Mouse (Mus musculus) adrenal gland, adult 8-10 months (tissue): ENCODE results near the gene Xylt2. TPM values are rescaled to one million over a fixed set of nuclear protein-coding genes. Genes with fewer than 3 reads are reported as not detected.
A peak's percentile ranks its signal among the peaks of the same experiment; 100 is the strongest.
"Not testable (repeated sequence)": the region's sequence is repeated elsewhere in the genome, so short reads cannot be mapped to it uniquely, and the experiment has no call there.

Experiments
- DNase-seq: peaks from one replicate; pipeline ENCODE4 v3.0.0; 2022
- total RNA-seq, 4 experiments: library from RNA; stranded (reverse); gene quantifications; 2 replicates each; pipeline ENCODE4 v1.2.4; 2022

The Xylt2 gene
- total RNA-seq, 4 experiments from 2014 or later, result 13.4 to 24.5 (median 18.0) TPM

DNA sequence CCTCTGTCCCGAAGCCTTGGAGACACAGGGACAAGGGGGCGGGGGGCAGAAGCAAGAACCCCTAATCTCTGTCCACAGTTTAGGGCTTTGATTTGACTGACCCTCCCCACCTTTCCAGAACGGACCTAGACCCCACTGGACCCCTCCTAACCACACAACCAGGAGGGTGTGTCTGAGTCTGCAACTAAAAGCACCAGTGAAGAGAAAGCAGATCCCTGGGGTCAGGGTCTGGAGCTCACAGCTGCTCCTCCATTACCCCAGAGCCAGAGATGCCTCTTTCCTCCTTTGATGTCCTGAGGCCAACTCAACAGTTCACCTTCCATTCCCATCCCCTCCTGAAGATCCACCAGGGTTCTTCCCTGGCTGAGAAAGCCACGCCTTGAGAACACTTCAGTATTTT, 1.0 kb downstream of the Xylt2 start:
- DNase-seq, result no peak

- DNase-seq, result no peak
These were observed 1.9 kb downstream of the Xylt2 start for GRCm38 (mm10) chr11:94675446-94675845.

DNA sequence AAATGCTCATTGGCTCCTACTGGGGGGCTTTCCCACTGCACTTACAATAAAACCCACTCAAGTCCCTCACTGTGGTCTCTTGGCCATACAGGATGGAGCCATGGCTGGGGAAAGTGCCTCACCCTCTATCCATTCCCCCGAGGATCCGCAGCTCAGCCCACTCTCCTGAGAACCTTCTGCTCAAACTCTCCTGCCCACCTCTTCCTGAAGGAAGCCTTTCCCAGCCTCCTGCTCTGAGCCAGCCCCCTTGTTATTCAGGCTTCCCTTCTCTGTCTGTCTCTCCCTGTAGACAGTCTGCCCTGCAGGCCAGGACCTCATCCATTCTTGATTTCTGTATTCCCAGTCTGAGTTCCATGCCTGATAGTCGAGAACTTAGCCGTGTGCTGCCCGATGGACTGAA, 2.3 kb downstream of the Xylt2 start:
- no peak for DNase-seq

DNA sequence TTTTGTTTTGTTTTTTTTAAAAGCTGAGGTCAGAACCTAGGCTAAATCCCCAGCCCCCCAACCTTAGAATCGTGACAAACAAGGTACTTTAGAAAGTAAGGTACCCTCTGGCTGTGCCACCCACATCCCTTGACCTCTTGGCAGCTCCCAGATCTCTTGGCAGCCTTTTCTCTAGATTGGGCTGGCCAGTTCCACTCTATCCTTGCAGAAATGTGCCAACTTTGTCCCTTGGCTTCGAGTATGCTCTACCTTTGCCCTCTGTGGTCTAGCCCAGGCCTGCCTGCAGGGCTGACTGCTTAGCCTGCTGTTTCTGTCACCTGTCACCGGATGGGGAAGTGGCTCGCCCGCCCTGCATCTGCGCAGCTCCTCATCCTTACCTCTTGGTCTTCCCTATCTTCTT, 12.0 kb downstream of the Xylt2 start:
- DNase-seq, result no peak

DNA sequence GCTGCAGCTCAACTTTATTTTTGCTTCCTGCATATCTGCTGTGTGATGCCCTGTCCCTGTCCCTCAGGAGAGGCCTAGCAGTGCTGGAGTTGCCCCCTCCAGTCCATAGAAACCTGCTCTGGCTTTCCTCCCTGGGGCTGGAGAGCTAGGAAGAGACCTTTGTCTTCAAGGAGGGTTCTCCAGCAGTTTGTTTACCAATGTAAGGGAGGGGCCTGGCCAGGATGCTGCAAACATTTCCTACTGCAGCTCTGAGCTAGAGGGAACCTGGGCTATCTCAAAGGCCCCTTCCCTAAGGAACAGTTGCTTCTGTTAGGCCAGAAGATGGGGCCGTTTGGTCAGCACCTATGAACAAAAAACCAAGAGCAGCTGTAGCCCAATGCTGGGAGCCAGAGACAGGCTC, 16.0 kb downstream of the Xylt2 start:
- DNase-seq, result no peak

DNA sequence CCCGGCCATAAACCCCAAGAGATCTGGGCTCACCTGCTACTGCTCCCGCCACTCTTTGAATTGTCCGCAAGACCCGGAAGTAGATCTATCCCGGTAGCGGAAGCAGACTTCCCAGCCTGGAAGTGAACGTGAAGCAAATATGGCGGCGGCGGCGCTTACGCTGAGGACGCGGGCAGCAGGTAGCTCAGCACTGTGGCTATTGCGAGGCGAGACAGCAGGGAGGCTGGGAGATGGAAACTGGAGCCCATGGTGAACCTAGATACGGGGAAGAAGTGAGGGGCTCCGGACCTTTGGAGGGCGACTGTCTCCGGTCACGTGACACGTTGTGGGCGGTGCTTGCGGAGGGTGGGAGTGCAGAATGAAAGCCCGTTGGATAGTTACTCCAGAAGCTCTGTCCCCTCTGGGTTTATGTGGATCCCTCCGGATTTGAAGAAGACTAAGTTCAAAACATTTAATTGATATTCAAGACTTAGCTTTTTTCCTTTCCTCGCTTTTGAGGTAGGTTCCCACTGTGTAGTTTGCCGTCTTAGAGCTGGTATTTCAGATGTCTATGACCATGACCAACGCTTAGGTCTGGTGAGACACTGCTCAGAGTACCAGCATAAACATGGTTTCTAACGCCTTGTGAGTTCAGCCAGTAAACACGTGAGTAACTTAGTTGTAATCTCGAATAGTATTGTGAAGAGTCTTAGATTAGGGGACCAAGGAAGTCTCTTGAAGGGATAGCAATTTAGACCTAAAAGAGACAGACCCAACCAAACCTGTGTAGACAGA, 23.5 kb downstream of the Xylt2 start, which contains the start of the genes Mrpl27 and Eme1:
Gene Mrpl27 (plus strand): TSS at position 105 of the 774 bp plus-strand sequence.
Gene Eme1 (minus strand): TSS at position 302 of the 774 bp plus-strand sequence.
- peak; percentile 72 for DNase-seq

- no peak for DNase-seq
These were observed 24.3 kb downstream of the Xylt2 start for GRCm38 (mm10) chr11:94652973-94653372.

GRCm38 (mm10) chr11:94651241-94651640, 26.1 kb downstream of the Xylt2 start:
- not testable (repeated sequence) for DNase-seq

- no peak for DNase-seq
These were observed 30.9 kb downstream of the Xylt2 start for GRCm38 (mm10) chr11:94646457-94646856.

- DNase-seq, result no peak
These were observed 32.7 kb downstream of the Xylt2 start for GRCm38 (mm10) chr11:94644461-94645219.

GRCm38 (mm10) chr11:94634431-94634830, 42.9 kb downstream of the Xylt2 start:
- DNase-seq, result no peak

DNA sequence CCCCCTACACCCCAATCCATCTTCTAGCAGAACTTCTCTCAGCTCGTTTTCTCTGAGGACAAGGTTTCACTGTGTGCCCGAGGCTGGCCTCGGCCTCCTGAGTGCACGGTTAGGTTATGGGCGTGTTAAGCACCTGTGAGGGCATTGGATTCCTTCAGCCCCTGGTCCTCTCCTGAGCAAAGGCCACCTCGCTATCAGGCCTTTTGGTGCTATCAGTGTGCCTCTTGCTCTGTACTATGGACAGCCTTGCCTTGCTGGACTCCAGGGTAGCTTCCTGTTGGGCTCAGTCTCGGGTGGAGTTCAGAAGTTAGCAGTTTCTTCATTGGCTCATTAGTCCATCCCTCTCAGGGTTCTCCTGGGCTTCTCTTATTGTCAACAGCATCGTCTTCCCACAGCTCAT, 44.3 kb downstream of the Xylt2 start:
- no peak for DNase-seq

- DNase-seq, result no peak
These were observed 45.3 kb downstream of the Xylt2 start for GRCm38 (mm10) chr11:94631969-94632368.

GRCm38 (mm10) chr11:94630199-94631011, 46.9 kb downstream of the Xylt2 start:
- peak; percentile 52 for DNase-seq

DNA sequence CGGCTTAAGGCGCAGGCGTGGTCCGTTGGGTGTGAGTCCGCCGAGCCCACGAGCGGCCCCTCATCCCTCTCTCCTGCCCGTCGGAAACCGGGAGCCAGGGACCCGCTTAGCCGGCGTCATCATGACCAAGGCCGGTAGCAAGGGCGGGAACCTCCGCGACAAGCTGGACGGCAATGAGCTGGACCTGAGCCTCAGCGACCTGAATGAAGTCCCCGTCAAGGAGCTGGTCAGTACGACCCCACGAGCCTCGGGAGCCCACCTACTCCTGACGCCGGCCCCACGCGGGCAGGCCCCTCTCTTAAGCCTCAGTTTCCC, 47.5 kb downstream of the Xylt2 start:
- no peak for DNase-seq

GRCm38 (mm10) chr11:94629199-94629883, 48.0 kb downstream of the Xylt2 start, which contains the start of gene Lrrc59:
TSS of gene Lrrc59 (plus strand) at chr11:94629767.
- peak; percentile 91 for DNase-seq

DNA sequence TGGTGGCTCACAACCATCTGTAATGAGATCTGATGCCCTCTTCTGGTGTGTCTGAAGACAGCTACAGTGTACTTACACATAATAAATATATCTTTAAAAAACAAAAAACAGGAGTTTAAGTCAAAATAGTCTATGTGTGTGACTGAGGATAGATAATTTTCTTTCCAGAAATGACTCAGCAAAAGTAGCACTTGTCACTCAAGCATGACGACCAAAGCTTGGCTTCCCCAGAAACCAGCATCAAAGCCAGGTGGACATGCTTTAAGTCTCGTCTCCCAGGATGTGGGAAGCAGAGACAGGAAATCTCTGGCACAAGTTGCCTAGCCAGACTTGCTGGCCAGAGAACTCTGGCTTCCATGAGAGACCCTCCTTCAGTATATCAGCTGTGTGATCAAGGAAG, 55.2 kb downstream of the Xylt2 start:
- DNase-seq, result no peak

GRCm38 (mm10) chr11:94621458-94621852, 55.9 kb downstream of the Xylt2 start:
- DNase-seq, result no peak

DNA sequence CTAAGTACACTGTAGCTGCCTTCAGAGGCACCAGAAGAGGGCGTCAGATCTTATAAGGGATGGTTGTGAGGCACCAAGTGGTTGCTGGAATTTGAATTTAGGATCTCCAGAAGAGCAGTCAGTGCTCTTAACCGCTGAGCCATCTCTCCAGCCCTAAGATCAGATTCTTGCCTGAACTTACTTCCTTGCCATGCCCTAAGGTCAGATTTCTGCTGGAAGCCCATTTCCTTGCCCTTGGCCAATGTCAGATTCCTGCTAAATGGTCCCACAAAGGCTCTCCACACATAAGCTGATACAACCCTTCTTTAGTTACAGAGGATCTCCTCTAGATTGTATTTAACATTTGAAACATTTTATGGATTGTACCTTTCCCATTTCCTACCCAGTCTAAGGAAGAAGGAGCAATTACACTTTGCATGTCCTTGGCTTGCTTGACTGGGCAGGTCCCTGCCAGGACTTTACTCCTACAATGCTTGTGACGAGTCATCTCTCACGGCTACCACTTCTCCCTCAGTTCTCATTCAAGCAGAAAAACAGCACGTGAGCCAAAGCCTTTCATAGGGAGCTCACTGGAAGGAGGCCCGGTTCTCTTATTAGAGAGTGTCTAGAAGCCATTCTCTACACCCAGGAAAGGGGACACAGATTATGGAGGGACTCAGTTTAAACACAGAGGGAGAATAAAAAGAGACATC, 56.4 kb downstream of the Xylt2 start:
- no peak for DNase-seq

DNA sequence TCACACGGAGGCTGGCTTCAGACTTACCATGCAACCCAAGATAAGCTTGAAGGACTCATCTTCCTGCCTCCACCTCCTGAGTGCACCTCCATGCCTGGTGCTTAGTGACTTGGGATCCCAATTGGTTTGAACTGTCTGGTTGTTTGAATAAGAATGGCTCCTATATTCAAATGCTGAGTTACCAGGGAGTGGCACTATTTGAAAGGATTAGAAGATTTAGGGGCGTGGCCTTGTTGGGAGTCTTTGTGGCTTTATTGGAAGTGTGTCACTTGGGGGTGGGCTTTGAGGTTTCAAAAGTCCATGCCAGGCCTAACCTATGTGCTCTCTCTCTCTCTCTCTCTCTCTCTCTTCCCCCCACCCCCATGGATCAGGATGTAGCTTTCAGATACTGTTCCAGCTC, 59.7 kb downstream of the Xylt2 start:
- DNase-seq, result no peak

- DNase-seq, result no peak
These were observed 61.8 kb downstream of the Xylt2 start for GRCm38 (mm10) chr11:94615494-94615893.

GRCm38 (mm10) chr11:94614603-94615002, 62.7 kb downstream of the Xylt2 start:
- no peak for DNase-seq
